Mouse (Mus musculus) right cerebral cortex, adult 2 months (tissue): Measurements from ENCODE around the gene E130309D02Rik.

Experiments
- DNase-seq, 2 experiments: peaks; one replicate each; pipeline ENCODE4 v3.0.0; 2021 to 2022; ENCODE audit warnings: low spot score in 2 of 2

The E130309D02Rik gene

DNA sequence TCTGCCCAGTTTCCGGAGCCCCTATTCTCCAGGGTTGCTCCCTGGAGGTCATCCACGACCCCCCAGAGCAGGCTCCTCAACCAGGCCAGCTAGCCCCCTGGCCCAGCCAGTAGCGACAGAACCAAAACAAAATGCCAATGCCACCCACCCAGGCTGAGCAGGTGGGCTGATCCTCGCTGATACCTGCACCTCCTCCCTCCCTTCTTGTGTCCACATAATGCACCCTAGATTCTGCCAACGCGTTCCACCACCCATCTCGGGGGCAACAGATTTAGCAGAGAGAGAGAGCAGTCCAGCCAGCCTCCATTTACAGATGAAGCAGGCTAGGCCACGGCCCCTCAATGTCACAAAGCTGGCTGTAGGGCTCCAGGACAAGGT lies 46.2 kb downstream of the E130309D02Rik start:
- DNase-seq: no peak

DNA sequence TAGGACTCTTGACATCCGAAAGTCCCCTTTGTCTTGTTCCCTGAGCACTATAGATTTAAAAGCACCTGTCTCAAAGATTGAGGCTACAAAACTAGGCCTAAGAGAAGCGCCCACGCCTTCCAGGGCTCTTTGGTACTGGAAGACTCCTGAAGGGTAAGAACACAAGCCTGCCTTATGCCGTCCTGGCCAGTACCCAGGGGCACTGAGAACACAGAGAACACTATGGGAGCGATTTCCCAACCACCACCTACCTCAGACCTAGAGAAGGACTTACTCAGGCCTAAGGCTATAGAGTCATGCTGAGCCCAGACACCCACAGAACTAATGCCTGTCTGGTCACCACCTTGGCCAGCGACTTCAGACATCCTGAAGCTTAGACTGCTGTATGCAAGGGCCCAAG lies 48.4 kb downstream of the E130309D02Rik start:
- DNase-seq: no peak

DNA sequence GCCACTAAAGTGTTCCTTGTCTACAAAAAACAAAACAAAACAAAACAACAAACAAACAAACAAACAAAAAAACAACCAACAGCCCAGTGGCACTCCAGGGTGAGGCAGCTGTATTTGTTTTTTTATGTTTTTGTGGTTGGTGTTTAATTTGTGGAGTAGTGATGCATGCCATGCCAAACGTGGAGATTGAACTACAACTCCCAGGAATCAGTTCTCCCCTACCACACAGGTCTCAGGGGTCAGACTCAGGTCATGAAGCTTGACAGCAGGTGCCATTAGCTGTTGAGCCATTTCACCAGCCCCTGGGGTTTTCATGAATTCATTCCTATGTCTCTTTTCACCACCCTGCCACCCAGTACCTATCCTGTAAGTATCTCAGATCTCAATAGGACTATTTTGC lies 49.8 kb downstream of the E130309D02Rik start:
- no peak for DNase-seq

DNA sequence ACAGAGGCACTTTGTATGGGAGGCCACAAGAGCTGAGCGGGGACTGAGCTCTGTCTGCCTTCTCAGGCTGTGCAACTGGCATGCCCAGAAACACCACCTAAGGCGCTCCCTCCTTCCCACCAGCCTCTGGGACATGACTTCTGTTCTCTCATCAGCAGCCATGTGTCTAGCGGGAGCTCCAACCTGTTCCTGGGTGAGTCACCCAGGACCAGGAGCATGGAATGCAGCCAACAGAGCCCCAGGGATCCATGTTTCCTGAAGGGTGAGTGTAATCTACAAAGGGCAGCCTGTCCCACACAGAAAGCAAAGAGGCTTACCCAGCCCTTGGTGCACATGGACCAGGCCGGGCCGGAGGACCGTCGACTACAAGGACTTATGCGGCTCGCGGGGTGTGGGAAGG lies 50.5 kb downstream of the E130309D02Rik start:
- DNase-seq: peak in 1 of 2 experiments; percentile 32

- DNase-seq: peak in 1 of 2 experiments; percentile 60
These were observed 53.5 kb downstream of the E130309D02Rik start for GRCm38 (mm10) chr5:143261636-143262035.

DNA sequence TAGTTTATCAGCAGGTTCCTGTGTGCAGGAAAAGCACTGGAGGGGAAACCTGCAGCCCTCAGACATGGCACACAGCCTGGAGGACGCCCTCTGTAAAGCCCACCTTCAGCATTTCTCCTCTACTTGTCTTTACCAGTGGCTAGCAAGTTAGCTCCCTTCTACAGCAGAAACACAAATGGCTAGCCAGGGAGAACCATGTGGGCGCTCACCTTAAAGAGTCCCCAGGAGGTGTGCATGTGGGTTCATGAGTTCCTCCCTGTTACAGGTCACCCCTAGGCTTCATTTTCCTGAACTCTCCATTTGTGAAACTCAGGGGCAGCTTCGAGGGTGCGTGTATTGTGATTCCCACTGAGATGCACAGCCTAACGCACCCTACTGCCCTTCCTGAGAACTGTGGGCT lies 59.4 kb downstream of the E130309D02Rik start:
- no peak for DNase-seq

DNA sequence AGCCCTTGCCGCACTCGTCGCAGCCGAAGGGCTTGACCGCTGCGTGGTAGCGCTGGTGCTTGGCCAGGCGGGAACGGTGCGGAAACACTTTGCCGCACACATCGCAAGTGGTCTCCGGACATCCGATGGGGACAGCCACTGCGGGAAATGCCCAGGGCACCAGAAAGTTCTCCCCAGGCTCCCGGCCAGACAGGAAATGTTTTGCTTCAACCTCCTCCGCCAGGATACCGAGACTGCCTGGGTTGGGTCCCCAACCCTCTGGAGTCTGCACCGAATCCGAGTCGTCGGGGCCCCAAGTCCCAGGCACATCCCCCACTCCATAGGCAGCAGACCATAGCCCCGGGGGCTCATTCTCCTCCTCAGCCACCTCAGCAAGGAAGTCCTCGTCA lies 60.0 kb downstream of the E130309D02Rik start:
- no peak for DNase-seq

GRCm38 (mm10) chr5:143254487-143255130 lies 60.6 kb downstream of the E130309D02Rik start:
- DNase-seq: peak in 1 of 2 experiments; percentile 16

GRCm38 (mm10) chr5:143253881-143254486 lies 61.2 kb downstream of the E130309D02Rik start:
- DNase-seq: peak in 1 of 2 experiments; percentile 39

GRCm38 (mm10) chr5:143253186-143253880 lies 61.8 kb downstream of the E130309D02Rik start:
- no peak for DNase-seq

DNA sequence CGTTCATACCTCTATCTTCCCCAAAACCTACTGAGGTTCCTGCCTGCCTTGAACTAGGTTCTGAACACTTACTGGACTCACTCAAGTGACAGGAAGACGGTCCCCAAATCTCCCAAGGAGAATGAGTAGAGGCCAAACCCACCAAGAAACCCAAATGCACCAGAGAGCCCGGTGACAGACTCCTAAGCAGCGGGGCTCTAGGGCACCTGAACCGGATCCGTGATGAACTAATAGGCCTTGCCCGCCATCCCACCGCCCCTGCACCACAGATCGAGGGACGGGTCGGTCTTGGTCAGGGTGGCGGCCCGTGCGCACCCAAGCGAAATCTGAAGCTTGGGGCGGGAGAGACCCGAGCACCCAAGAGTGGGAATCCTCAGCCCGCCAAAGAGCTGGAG lies 62.4 kb downstream of the E130309D02Rik start:
- no peak for DNase-seq

DNA sequence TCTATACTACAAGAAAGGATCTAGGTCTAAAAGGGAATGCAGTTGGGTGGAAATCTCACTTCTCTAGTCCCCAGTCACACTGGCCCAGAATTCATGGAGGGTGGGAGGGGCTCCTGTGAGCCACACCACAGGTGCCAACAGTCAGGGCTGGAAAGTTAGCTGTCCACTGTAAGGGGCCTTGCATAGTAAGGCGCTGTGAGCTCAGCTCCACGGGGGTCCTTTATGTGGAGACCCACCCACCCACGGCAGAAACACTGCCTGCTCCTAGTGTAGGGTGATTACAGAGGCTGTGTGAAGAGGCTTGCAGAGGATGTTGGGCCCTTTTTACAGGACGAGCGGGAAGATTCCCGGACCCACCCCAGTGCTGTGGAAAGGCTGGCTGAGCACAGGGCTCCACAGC lies 63.1 kb downstream of the E130309D02Rik start:
- DNase-seq: no peak
